Mouse (Mus musculus): ENCODE results near the gene Atp2c2. TPM values are rescaled to one million over a fixed set of nuclear protein-coding genes. Genes with fewer than 3 reads are reported as not detected.

The Atp2c2 gene
- total RNA-seq, 2 experiments from 2014 or later = 0.42 to 0.48 TPM

- DNase-seq (ENCODE audit: low spot score in 2 of 2) = no peak
Observed at GRCm38 (mm10) chr8:119781086-119781840, 81.5 kb downstream of the Atp2c2 start.

- peak; percentile 40 to 61 for DNase-seq (ENCODE audit: low spot score in 2 of 2)
Observed at GRCm38 (mm10) chr8:119782715-119783114, 82.9 kb downstream of the Atp2c2 start.

- DNase-seq (ENCODE audit: low spot score in 2 of 2) = no peak
Observed at GRCm38 (mm10) chr8:119783579-119783978, 83.8 kb downstream of the Atp2c2 start.

GRCm38 (mm10) chr8:119784141-119784574 lies 84.3 kb downstream of the Atp2c2 start:
- no peak for DNase-seq (ENCODE audit: low spot score in 2 of 2)

- no peak for DNase-seq (ENCODE audit: low spot score in 2 of 2)
Observed at GRCm38 (mm10) chr8:119784676-119785075, 84.9 kb downstream of the Atp2c2 start.

GRCm38 (mm10) chr8:119785764-119786405 lies 86.1 kb downstream of the Atp2c2 start:
- no peak for DNase-seq (ENCODE audit: low spot score in 2 of 2)

GRCm38 (mm10) chr8:119786871-119787270 lies 87.1 kb downstream of the Atp2c2 start:
- DNase-seq (ENCODE audit: low spot score in 2 of 2) = no peak

GRCm38 (mm10) chr8:119787341-119787740 lies 87.5 kb downstream of the Atp2c2 start:
- DNase-seq (ENCODE audit: low spot score in 2 of 2) = no peak

- no peak for DNase-seq (ENCODE audit: low spot score in 2 of 2)
Observed at GRCm38 (mm10) chr8:119788607-119789381, 89.0 kb downstream of the Atp2c2 start.

GRCm38 (mm10) chr8:119789581-119789980 lies 89.8 kb downstream of the Atp2c2 start:
- no peak for DNase-seq (ENCODE audit: low spot score in 2 of 2)

- peak in 1 of 2 experiments; percentile 37 for DNase-seq (ENCODE audit: low spot score in 2 of 2)
Observed at GRCm38 (mm10) chr8:119791804-119792704, 92.2 kb downstream of the Atp2c2 start.

GRCm38 (mm10) chr8:119794689-119795088 lies 94.9 kb downstream of the Atp2c2 start:
- no peak for DNase-seq (ENCODE audit: low spot score in 2 of 2)

- DNase-seq (ENCODE audit: low spot score in 2 of 2) = no peak
Observed at GRCm38 (mm10) chr8:119795651-119796050, 95.8 kb downstream of the Atp2c2 start.

GRCm38 (mm10) chr8:119798170-119798964 lies 98.6 kb downstream of the Atp2c2 start:
- DNase-seq (ENCODE audit: low spot score in 2 of 2) = no peak

GRCm38 (mm10) chr8:119798965-119799264 lies 99.1 kb downstream of the Atp2c2 start:
- no peak for DNase-seq (ENCODE audit: low spot score in 2 of 2)

- no peak for DNase-seq (ENCODE audit: low spot score in 2 of 2)
Observed at GRCm38 (mm10) chr8:119801168-119801567, 101.4 kb downstream of the Atp2c2 start.

GRCm38 (mm10) chr8:119802592-119802991 lies 102.8 kb downstream of the Atp2c2 start:
- DNase-seq (ENCODE audit: low spot score in 2 of 2) = no peak

GRCm38 (mm10) chr8:119805275-119805674 lies 105.5 kb downstream of the Atp2c2 start:
- DNase-seq (ENCODE audit: low spot score in 2 of 2) = no peak

- DNase-seq (ENCODE audit: low spot score in 2 of 2) = no peak
Observed at GRCm38 (mm10) chr8:119806422-119807263, 106.8 kb downstream of the Atp2c2 start.
